Mouse (Mus musculus) limb, embryonic 10.5 days (tissue): ENCODE measurements around the gene Efnb3. TPM values are rescaled to one million over a fixed set of nuclear protein-coding genes. Genes with fewer than 3 reads are reported as not detected.
A peak's percentile ranks its signal among the peaks of the same experiment; 100 is the strongest.

Experiments
- DNase-seq: peaks from one replicate; pipeline ENCODE4 v3.0.0-alpha.2; 2017; ENCODE audit warnings: low spot score
- H3K27ac ChIP-seq: fragments of 300-500 bp; sonication (generic); 2 replicates; pipeline ENCODE4 v1.5.1; 2016; ENCODE audit warnings: mild to moderate bottlenecking
- H3K27me3 ChIP-seq: fragments of 300-500 bp; sonication (generic); 2 replicates; pipeline ENCODE4 v1.6.1; 2016; ENCODE audit warnings: low read depth, mild to moderate bottlenecking; ENCODE audit not compliant: poor library complexity, severe bottlenecking
- H3K36me3 ChIP-seq: fragments of 300-500 bp; sonication (generic); 2 replicates; pipeline ENCODE4 v1.6.1; 2016; ENCODE audit warnings: mild to moderate bottlenecking, moderate library complexity
- H3K4me1 ChIP-seq: fragments of 300-500 bp; sonication (generic); 2 replicates; pipeline ENCODE4 v1.6.1; 2016
- H3K4me3 ChIP-seq: fragments of 300-500 bp; sonication (generic); 2 replicates; pipeline ENCODE4 v1.5.1; 2016; ENCODE audit warnings: mild to moderate bottlenecking, moderate library complexity
- H3K9me3 ChIP-seq: fragments of 300-500 bp; sonication (generic); replicated peaks from 2 replicates; pipeline ENCODE4 v1.6.1; 2016; ENCODE audit warnings: mild to moderate bottlenecking
- WGBS: fragments of 180-500 bp; shearing (Covaris S2); methylation state at CpG from one replicate; pipeline ENCODE4 v1.1.7; 2016; 5-methylcytosine and 5-hydroxymethylcytosine counted together
- polyA plus RNA-seq: library from polyadenylated mRNA; unstranded; fragments of >200 nt; fragmentation: Nextera tagmentation; extraction: Ambion mirVana; gene quantifications from 2 replicates; pipeline ENCODE4 v1.2.1, GENCODE M21; 2016

Gene Efnb3
- polyA plus RNA-seq = 44.2 and 55.2 TPM in 2 replicates

DNA sequence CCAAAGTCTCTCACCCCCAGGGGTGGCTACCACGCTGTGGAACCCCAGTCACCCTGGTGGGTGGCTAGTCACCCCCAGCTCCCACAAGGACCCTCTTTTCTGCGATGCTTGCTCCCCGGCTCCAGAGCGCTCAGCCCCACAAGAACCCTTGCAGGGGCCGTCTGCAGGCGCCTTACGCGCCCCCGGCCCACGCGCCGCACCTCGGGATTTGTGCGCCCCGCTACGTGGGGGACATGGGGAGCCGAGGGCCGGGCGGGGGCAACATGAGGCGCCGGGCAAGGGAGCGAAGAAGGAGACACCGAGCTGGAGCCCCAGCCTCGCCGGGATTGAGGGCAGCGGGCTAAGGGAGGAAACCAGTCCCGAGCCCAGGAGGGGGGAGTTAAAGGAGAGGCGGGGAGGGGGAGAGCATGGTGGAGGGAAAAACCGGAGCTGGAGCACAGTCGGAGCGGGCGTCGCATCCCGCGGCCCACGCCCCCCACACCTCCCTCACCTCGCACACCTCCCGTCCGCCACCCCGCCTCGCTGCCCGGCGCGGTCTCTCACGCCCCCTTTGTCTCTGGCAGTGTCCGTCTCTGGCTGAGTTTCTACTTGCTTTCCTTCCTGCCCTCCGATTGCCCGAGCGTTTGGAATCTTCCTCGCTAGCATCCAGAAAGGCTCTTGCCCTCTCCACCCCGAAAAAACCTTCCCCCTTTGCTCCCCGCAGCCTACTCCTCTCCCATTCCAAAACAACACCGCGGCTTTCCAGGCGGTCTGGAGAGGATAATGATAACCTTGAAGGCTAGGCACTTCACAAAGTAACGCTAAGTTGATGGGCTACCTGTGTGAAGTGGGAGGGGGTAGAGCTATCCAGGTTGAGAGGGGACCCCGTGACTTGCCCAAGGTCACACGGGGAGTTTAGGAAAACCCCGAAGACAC, at the start of gene Efnb3:
Gene Efnb3, minus strand, starts transcription at position 355 of the 915 bp plus-strand sequence.
- H3K36me3 ChIP-seq = peaks cover 54% of the 10 kb centered on the region

GRCm38 (mm10) chr11:69609416-69609815, 49.4 kb upstream of the Efnb3 start:
- WGBS = 63% methylated on average over 7 of the region's 7 CpGs
- Histone ChIP-seq H3K9me3 (no peaks in the 10 kb centered on the region), H3K27me3 (peaks cover 14% of the 10 kb centered on the region), H3K36me3 (no peaks in the 10 kb centered on the region), H3K4me3 (no peak overlapping the region), H3K27ac (no peak overlapping the region), H3K4me1 (peaks cover 30% of the 10 kb centered on the region)
- no peak for DNase-seq

More for the DNA sequence above, at the start of gene Efnb3:
- peak; percentile 89 for DNase-seq
- peaks cover 99% of the 10 kb centered on the region for H3K4me1 ChIP-seq
- under 1% methylated on average over 51 of the region's 59 CpGs for WGBS
- H3K9me3 ChIP-seq = no peaks in the 10 kb centered on the region
- peaks cover 12% of the 10 kb centered on the region for H3K27me3 ChIP-seq
- peak within 1 kb of the TSS; percentile 97 for H3K27ac ChIP-seq
- peak within 1 kb of the TSS; percentile 92 for H3K4me3 ChIP-seq

DNA sequence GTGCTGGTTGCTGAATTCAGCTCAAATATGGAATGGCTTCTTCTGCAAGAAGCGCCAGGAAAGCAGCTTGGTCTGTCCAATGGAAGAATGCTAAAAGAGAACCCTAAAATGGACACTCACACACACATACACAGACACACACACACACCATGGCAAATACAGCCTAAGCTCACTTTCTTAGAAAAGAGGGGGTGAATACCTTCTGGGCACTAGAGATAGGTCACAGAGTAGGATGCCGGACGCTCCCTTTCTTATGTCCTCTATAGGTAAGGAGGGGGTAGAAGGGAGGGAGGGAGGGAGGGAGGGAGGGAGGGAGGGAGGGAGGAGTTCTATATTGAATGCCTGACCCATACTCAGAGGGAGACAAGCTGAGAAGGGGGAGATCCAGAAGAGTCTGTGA, 48.5 kb upstream of the Efnb3 start:
- Histone ChIP-seq H3K36me3 (no peaks in the 10 kb centered on the region), H3K4me1 (peaks cover 32% of the 10 kb centered on the region), H3K9me3 (no peaks in the 10 kb centered on the region), H3K27me3 (peaks cover 23% of the 10 kb centered on the region), H3K4me3 (no peak overlapping the region), H3K27ac (no peak overlapping the region)
- no peak for DNase-seq
- WGBS = 90% methylated on average over 3 of the region's 3 CpGs

- H3K27me3 ChIP-seq = peaks cover 39% of the 10 kb centered on the region
- DNase-seq = no peak
- no peak overlapping the region for H3K27ac ChIP-seq
- H3K9me3 ChIP-seq = no peaks in the 10 kb centered on the region
- no peaks in the 10 kb centered on the region for H3K36me3 ChIP-seq
- no peak overlapping the region for H3K4me3 ChIP-seq
- 91% methylated on average over 2 of the region's 2 CpGs for WGBS
- H3K4me1 ChIP-seq = peaks cover 28% of the 10 kb centered on the region
These were observed 46.8 kb upstream of the Efnb3 start for GRCm38 (mm10) chr11:69606832-69607231.

GRCm38 (mm10) chr11:69606491-69606795, 46.4 kb upstream of the Efnb3 start:
- H3K4me1 ChIP-seq = peaks cover 28% of the 10 kb centered on the region
- 49% methylated on average over 2 of the region's 2 CpGs for WGBS
- peaks cover 41% of the 10 kb centered on the region for H3K27me3 ChIP-seq
- H3K4me3 ChIP-seq = peak overlapping the region; percentile 69
- no peaks in the 10 kb centered on the region for H3K9me3 ChIP-seq
- peak overlapping the region; percentile 56; the same call in 1 of the 2 replicates for H3K27ac ChIP-seq
- DNase-seq = no peak
- no peaks in the 10 kb centered on the region for H3K36me3 ChIP-seq

- peak; percentile 77 for DNase-seq
- 3% methylated on average over 32 of the region's 32 CpGs for WGBS
- Histone ChIP-seq H3K27me3 (peaks cover 41% of the 10 kb centered on the region), H3K4me3 (peak within 1 kb of the TSS; percentile 69), H3K9me3 (no peaks in the 10 kb centered on the region), H3K36me3 (no peaks in the 10 kb centered on the region), H3K4me1 (peaks cover 30% of the 10 kb centered on the region), H3K27ac (peak within 1 kb of the TSS; percentile 80)
These were observed 45.9 kb upstream of the Efnb3 start, which contains the start of gene Atp1b2 for GRCm38 (mm10) chr11:69605726-69606490. TSS of gene Atp1b2 (minus strand) at chr11:69605942.

GRCm38 (mm10) chr11:69604795-69605664, 45.0 kb upstream of the Efnb3 start:
- H3K27me3 ChIP-seq = peaks cover 41% of the 10 kb centered on the region
- peak overlapping the region; percentile 69 for H3K4me3 ChIP-seq
- WGBS = under 1% methylated on average over 72 of the region's 73 CpGs
- H3K9me3 ChIP-seq = no peaks in the 10 kb centered on the region
- peaks cover 38% of the 10 kb centered on the region for H3K4me1 ChIP-seq
- H3K36me3 ChIP-seq = no peaks in the 10 kb centered on the region
- H3K27ac ChIP-seq = peak overlapping the region; percentile 80
- peak; percentile 49 for DNase-seq

- H3K4me3 ChIP-seq = peak overlapping the region; percentile 69
- peak overlapping the region; percentile 80 for H3K27ac ChIP-seq
- H3K9me3 ChIP-seq = no peaks in the 10 kb centered on the region
- DNase-seq = no peak
- no peaks in the 10 kb centered on the region for H3K36me3 ChIP-seq
- peaks cover 41% of the 10 kb centered on the region for H3K27me3 ChIP-seq
- 54% methylated on average over 3 of the region's 3 CpGs for WGBS
- peaks cover 45% of the 10 kb centered on the region for H3K4me1 ChIP-seq
These were observed 44.3 kb upstream of the Efnb3 start for GRCm38 (mm10) chr11:69604347-69604746.

GRCm38 (mm10) chr11:69603516-69603915, 43.5 kb upstream of the Efnb3 start:
- H3K27me3 ChIP-seq = peaks cover 41% of the 10 kb centered on the region
- peaks cover 47% of the 10 kb centered on the region for H3K4me1 ChIP-seq
- WGBS = 76% methylated on average over 8 of the region's 8 CpGs
- 0 out of 2 replicates have a peak overlapping the region, but pooled peaks have one; percentile 69 for H3K4me3 ChIP-seq
- no peaks in the 10 kb centered on the region for H3K9me3 ChIP-seq
- H3K36me3 ChIP-seq = no peaks in the 10 kb centered on the region
- no peak overlapping the region for H3K27ac ChIP-seq
- no peak for DNase-seq

DNA sequence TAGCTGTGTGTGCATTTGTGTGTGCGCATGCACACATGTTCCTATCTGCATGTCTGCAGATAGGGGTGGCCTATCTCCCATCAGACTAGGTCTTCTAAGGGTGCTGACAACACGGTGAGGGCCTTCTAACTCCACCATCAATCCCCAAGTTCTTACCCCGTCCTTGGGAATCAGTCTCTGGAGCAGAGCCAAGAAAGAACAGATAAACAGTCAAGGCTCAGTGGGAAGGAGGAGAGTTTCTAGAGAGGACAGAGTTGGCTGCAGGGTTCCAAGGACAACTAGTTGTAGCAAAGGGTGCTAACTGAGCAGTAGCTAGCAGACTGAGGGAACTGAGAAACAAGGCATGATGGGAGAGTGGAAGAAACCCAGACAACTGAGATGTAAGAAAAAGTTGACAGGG, 41.8 kb upstream of the Efnb3 start:
- DNase-seq = no peak
- Histone ChIP-seq H3K36me3 (no peaks in the 10 kb centered on the region), H3K27ac (no peak overlapping the region), H3K27me3 (peaks cover 41% of the 10 kb centered on the region), H3K4me1 (peaks cover 47% of the 10 kb centered on the region), H3K9me3 (no peaks in the 10 kb centered on the region), H3K4me3 (no peak overlapping the region)
- WGBS = 88% methylated on average over 3 of the region's 3 CpGs

GRCm38 (mm10) chr11:69600098-69600497, 40.1 kb upstream of the Efnb3 start:
- Histone ChIP-seq H3K27me3 (peaks cover 34% of the 10 kb centered on the region), H3K4me3 (peak overlapping the region; percentile 9), H3K4me1 (peaks cover 34% of the 10 kb centered on the region), H3K27ac (peak overlapping the region; percentile 71), H3K9me3 (no peaks in the 10 kb centered on the region), H3K36me3 (peaks cover 8% of the 10 kb centered on the region)
- WGBS = 11% methylated on average over 6 of the region's 6 CpGs
- DNase-seq = peak; percentile 61

DNA sequence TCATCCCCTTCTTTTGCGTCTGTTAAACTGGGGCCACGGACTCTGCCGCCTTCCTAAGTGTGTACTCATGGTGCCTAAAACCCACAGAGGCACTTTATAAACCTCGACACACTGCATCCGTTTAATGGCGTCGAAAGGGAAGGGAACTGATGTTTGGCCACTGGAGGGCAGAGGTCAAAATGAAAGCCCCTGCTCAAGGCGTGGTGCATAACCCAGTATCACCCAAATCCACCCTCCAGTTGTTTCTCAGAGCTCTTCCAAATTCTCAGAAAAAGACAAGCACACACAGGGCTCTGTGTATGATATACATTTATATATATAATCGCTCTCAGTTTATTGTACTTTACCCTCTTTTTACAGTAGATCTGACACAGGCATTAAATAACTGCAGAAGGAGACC, 39.4 kb upstream of the Efnb3 start:
- Histone ChIP-seq H3K36me3 (peaks cover 15% of the 10 kb centered on the region), H3K27ac (peak overlapping the region; percentile 71), H3K4me3 (peak overlapping the region; percentile 9; the same call in 1 of the 2 replicates), H3K27me3 (peaks cover 27% of the 10 kb centered on the region), H3K9me3 (no peaks in the 10 kb centered on the region), H3K4me1 (peaks cover 28% of the 10 kb centered on the region)
- DNase-seq = no peak
- WGBS = 6% methylated on average over 9 of the region's 9 CpGs
